Mouse (Mus musculus) MEL (cell line): ENCODE results near the gene Cdc20.

Experiments used
- ETS1 ChIP-seq: IDR thresholded peaks from 2 replicates; pipeline ENCODE4 v1.6.1; 2012; ENCODE audit warnings: low read depth, mild to moderate bottlenecking, inconsistent platforms, low read length, improper control_type of control experiment, moderate library complexity
- MXI1 ChIP-seq: IDR thresholded peaks from 2 replicates; pipeline ENCODE4 v1.6.1; 2011; ENCODE audit warnings: mild to moderate bottlenecking, low read depth, low read length, improper control_type of control experiment
- NRF1 ChIP-seq: IDR thresholded peaks from 2 replicates; pipeline ENCODE4 v1.6.1; 2014; ENCODE audit warnings: low read depth, mild to moderate bottlenecking, inconsistent platforms, low read length, improper control_type of control experiment, moderate library complexity; ENCODE audit not compliant: poor library complexity, insufficient read depth, severe bottlenecking
- RCOR1 ChIP-seq: IDR thresholded peaks from 2 replicates; pipeline ENCODE4 v1.6.1; 2012; ENCODE audit warnings: low read depth, mild to moderate bottlenecking, inconsistent platforms, low read length, improper control_type of control experiment
- TCF12 ChIP-seq: IDR thresholded peaks from 2 replicates; pipeline ENCODE4 v1.6.1; 2014; ENCODE audit warnings: low read depth, mild to moderate bottlenecking, inconsistent platforms, low read length, improper control_type of control experiment, moderate library complexity
- USF1 ChIP-seq: IDR thresholded peaks from 2 replicates; pipeline ENCODE4 v1.6.1; 2014; ENCODE audit warnings: low read depth, mild to moderate bottlenecking, inconsistent platforms, low read length, improper control_type of control experiment, moderate library complexity
- USF2 ChIP-seq, 2 experiments: IDR thresholded peaks; 2 replicates each; pipeline ENCODE4 v1.6.1; 2011 to 2012; ENCODE audit warnings: improper control_type of control experiment in 2 of 2, low read length in 2 of 2, borderline replicate concordance in 1 of 2, inconsistent platforms in 1 of 2, low read depth in 1 of 2, mild to moderate bottlenecking in 1 of 2; ENCODE audit not compliant: insufficient read depth in 1 of 2

GRCm38 (mm10) chr4:118415779-118416178 lies 21.4 kb downstream of the Cdc20 start:
- no peak for TF ChIP-seq USF1
- no peak for TF ChIP-seq RCOR1
- no peak for TF ChIP-seq NRF1
- TF ChIP-seq USF2 (IDR thresholded peaks at IDR 0.05; ENCODE audit: borderline replicate concordance in 1 of 2, insufficient read depth in 1 of 2, low read depth in 1 of 2, low read length in 2 of 2), result no peak
- TF ChIP-seq MXI1, result no peak
- TF ChIP-seq TCF12, result no peak
- no peak for TF ChIP-seq ETS1
